Mouse (Mus musculus): ENCODE results near the gene Atp11a.

DNA sequence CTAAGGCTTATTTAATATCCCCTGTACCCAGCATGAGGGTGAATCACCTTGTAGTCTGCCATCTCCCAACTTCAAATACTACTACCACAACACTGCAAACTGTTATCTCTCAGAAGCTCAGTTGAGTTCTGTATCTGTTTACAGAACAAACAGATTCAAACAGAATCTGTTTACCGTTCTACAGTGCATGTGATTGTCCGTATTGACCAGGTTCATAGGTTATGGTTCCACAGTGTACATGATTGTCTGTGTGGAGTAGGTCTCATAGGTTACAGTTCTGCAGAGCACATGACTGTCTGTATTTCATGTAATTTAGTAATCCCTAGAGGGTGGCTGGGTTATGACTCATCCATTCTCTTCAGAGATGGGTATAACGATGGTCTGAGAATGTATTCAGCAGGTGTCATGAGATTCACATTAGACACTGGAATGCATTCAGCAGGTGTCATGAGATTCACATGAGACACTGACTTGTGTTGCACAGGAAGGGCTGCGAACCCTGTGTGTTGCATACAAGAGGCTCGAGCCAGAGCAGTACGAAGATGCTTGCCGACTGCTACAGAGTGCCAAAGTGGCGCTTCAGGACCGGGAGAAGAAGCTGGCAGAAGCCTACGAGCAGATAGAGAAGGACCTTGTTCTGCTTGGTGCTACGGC is 85.7 kb downstream of the Atp11a start:
- TF ChIP-seq POLR2A (IDR thresholded peaks at IDR 0.05; ENCODE audit: borderline replicate concordance, low read depth, low read length) (no peak), CTCF (IDR thresholded peaks at IDR 0.05; ENCODE audit: low read depth, low read length) (no peak)
